Mouse (Mus musculus) kidney, postnatal 10 days (tissue): ENCODE measurements at regions not wholly inside any gene's neighbourhood (a gene's known extent, or its start where the extent isn't known, plus 50 kb on each side); places are given as distances from the start of the nearest gene placed in this dataset.
"Not testable (repeated sequence)": the region's sequence is repeated elsewhere in the genome, so short reads cannot be mapped to it uniquely, and the experiment has no call there.

Experiments used
- DNase-seq: peaks from one replicate; pipeline ENCODE4 v3.0.0; 2021; ENCODE audit warnings: mixed read lengths

DNA sequence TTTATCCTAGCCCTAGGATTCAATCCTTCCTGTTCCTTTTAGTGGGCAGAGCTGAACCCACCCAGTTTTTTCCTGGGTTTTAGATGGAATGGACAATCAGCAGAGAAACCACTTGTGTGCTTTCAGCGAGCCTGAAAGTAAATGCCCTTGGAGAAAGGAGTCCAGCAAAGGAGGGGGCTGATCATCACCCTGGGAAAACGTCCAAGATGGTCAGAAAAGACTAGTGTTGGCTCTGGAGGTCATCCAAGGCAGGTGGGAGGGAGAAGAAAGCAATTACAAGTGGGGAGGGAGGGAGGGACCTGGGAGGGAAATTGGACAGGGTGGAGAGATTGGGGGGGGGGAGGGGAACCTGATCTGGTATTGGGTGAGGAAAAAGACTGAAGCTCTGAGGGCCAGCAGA is 55.6 kb upstream of the Zfp366 start:
- DNase-seq, result peak; percentile 50

DNA sequence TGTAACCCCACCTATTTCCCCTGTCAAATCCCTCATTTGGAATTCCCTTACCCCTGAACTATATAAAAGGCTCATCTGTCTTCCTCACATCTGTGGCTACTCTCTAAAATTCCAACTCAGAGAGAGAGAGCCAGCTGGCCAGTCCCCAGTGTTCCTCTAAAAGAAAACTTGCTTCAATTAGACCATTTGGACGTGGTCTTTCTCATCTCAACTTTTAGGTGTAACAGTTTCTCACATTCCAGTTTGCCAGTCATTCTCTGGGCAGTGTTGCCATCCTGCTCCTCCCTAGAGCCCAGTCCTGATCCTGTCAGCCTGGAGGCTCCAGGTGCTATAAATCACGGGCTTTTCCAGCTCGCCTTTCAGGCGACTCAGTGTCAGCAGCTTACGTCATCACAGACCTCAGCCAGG is 56.3 kb upstream of the Zfp366 start:
- peak; percentile 18 for DNase-seq

DNA sequence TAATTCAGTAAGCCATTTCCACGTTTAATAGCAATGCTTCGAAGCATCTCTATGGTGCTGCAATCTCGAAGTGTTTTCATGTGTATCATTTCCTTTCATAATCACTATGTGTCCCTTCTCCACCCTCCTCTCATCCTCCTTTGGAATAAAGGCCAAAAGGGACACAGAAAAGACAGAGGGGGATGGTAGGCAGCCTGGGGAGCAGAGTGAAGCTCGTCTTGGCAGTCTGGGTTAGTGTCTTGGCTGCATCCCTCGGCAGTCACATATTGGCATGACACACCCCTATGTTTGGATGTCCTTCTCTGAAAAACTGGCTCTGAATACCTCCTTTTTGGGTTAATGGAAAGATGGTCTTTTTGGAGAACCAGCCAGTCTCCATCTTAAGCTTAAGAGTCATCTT is 56.9 kb upstream of the Zfp366 start:
- no peak for DNase-seq

DNA sequence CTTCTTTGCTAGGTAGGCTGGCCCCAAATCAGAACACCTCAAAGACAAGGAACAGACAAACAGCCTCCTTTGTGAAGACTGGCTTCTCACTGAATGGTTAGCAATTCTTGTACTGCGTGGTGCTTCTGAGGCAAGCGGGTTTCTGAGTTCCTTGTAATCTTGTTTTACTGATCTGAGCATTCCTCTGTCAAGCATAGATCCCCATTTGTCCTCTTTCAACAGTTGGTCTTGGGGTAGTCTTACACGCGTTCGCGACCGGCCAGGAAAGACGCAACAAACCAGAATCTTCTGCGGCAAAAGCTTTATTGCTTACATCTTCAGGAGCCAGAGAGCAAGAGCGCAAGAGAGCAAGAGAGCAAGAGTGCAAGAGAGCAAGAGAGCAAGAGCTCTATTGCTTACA is 57.7 kb upstream of the Zfp366 start:
- not testable (repeated sequence) for DNase-seq

DNA sequence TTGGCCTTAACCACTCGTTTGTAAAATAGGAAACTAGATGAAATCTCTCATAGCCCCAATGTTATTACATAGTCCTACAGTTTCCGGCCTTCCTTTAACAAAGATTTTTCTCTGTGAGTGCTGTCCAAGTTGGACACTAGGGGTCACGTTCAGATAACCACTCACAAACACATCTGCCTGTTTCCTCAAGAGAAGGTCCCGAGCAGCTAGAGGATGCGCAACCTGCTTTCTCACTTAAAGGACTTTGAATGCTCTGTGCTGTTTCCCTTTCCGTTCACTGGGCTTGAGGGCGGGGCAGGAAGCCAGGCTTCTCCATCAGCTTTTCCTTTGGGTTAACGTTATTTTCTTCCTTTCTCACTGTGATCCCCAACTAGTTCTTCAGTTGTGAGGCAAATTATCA is 58.1 kb upstream of the Zfp366 start:
- DNase-seq, result peak; percentile 28

DNA sequence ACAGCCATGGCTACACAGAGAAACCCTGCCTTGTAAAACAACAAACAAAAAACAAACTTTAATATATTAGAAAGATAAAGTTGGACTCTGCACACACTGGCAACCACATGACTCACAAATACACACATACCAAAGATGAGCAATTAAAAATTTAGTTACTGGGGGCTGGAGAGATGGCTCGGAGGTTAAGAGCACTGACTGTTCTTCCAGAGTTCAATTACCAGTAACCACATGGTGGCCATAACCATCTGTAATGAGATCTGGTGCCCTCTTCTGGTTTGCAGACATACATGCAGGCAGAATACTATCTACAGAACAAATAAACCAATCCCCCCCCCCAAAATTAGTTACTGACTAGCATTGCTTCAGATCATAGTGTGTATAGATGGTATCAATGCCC is 58.7 kb upstream of the Zfp366 start:
- DNase-seq, result no peak

DNA sequence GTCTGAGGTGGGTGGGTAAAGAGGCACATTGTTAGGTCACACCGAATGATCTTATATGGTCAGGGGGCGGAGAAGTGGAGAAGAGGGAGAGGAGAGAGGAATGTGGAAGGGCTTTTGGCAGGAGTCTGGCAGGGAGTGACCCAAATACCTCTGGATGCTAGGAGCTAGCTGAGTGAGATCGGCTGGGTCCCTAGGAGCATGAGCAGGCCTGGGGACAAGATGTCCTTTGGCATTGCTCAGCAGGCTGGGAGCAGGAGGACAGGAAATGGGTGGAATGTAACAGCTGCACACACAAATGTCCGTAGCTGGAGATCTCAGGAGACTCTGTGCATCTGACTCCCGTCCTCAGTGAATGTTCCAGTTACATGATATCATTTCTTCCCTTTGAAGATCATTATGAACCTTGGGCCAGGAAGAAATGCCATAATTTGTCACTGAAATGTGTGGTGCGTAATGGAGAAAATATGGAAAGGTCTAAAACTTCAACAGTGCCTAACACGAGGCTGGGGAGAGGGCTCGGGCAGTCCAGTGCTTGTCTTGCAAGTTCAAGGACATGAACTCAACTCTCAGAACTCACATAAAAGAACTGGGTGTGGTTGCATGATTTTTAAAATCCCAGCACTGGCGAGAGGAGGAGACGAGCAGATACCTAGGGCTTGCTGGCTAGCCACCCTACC is 59.6 kb upstream of the Zfp366 start:
- DNase-seq, result peak; percentile 64

DNA sequence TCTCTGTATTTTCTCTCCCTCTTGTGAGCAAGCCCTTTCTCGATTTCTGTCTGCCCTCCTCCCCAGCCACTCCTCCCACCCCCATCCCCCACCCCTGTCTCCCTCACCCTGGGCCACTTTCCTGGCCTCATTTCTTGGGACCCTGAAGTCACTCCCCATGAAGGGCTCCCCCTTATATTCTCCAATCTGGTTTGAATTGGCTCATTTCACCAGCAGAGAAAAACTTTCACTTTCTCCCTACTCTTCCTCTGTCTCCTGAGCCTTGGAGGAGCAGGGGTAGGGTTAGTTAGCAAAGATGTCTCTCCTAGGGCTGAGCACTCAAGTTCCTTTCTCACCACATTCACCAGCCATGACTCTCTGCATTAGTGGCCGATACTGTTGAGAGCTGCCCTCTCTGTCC is 60.5 kb upstream of the Zfp366 start:
- no peak for DNase-seq

DNA sequence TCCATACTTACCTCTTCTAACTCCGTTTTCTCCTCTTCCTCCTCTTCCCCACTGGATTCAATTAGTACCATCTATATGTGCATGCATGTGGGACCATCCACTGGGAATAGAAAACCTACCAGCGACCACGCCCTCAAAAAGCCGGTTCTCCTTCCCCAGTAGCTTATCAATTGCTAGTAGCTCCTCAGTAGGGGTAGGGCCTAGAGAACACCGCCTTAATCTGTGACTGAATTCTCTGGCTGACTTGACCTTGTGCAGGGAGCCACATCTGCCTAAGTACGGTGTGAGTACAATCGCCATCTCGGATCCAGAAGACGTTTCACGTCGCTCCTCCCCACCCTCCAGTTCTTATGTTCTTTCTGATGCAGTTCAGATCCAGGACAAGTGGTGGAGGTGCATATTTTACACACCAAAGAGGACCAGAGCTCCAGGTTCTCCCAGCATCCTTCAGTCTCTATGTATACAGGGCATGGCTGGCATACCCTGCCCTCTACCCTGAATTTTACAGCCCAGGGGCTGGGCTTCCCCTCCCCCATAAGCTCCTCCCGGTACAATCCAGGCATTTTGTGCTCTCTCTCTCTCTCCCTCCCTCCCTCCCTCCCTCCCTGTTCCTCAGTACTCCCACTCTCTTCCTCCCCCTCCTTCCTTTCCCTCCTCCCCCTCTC is 61.0 kb upstream of the Zfp366 start:
- DNase-seq, result no peak

DNA sequence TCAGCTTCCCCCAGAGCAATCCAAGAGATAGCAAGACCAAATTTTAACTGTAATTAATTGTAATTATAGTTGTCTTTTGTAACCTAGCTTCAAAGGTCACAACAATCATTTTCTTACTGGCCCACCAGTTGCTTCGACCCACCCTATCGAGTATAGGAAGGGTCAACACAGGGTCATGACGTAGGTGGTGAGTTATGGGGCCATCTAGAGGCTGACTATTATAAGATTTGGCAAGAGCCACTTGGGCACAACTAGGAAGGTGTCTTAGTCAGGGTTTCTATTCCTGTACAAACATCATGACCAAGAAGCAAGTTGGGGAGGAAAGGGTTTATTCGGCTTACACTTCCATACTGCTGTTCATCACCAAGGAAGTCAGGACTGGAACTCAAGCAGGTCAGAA is 62.1 kb upstream of the Zfp366 start:
- DNase-seq, result not testable (repeated sequence)

DNA sequence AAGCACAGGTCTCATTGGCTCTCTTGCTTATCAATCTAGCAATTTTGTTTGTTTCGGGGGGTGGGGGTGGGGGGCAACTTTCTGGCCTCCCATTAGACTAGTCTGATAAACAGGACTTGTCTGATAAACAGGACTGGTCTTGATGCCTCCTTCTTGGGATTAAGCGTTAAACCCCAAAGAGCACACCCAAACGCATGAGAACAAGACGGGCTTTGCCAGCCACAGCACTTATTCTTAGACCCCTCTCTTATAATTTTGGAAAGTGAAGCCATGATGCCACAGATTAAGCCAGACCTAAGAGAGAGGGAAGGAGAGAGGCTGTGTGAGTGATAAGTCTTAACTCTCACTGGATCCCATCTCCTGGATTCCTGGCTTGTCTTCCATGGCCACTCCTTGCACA is 63.5 kb upstream of the Zfp366 start:
- no peak for DNase-seq

DNA sequence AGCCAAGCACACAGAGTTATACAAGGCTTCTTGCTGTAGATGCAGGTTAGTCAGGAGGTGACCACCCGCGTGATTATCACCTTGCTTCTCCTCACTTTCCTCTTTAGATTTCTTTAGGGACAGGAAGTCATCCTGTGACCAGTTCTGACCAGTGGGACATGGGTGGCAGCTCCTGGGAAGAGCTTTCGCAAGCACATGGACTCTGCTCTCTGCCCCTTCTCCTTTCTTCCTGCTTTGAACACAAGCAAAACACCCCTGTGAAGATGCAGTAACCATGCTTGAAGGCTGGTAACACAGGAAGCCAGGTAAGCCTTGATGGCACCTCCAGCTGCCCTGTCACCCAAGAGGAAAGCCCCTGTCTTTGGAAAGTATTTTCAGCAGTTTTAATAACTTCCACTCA is 64.7 kb upstream of the Zfp366 start:
- peak; percentile 22 for DNase-seq

DNA sequence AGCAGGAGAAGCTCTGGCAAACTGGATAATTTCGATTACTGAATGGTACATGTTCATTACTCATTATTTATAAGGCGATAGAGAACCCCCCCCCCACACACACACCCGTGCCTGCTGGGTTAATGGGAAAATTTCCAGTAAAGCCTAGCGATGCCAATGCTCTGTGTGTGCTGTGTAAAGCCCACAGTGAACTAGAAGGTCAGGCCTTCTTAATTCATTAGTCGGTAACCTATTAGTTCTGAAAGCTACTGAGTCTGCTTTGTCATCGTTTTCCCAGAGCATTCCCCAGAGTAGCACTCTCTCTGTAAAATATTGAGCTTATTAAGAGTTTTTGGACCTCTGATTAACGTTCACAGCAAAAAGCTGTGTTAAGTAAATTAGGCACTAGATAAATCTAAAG is 65.7 kb upstream of the Zfp366 start:
- no peak for DNase-seq

DNA sequence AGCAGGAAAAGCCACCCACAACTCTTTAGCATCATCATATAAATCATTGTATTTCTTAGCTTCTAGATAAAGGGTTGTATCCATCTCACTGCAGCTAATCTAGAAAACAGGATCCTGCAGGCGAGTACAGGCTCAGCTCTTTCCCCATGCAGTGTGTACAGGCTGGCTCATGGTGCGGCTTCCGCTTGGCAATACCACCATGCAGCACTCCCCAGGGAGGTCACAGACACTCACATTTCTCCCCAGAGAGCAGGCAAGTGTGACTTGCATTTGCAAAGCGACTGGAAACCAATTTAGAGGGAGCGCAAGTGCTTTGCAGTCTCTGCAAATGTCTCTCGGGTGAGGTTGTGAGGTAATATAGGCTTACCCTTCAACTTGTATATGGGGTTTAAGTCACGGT is 69.1 kb upstream of the Zfp366 start:
- no peak for DNase-seq

DNA sequence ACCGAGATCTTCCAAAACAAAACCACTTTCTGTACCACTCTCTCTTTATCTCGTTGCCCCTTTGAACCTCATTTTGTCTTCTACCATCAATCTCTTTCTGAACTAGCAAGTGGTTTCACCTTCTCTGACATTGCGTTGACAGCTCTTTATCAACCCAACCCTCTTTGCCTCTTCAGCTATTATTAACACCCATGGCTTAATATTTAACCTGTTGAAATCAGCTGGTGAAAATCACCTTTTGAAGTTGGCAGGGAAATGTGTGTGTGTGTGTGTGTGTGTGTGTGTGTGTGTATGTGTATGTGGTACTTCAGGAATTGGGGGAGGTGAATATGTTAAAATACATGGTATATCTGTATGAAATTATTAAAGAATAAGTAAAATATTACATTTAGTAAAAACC is 70.1 kb upstream of the Zfp366 start:
- DNase-seq, result peak; percentile 30

DNA sequence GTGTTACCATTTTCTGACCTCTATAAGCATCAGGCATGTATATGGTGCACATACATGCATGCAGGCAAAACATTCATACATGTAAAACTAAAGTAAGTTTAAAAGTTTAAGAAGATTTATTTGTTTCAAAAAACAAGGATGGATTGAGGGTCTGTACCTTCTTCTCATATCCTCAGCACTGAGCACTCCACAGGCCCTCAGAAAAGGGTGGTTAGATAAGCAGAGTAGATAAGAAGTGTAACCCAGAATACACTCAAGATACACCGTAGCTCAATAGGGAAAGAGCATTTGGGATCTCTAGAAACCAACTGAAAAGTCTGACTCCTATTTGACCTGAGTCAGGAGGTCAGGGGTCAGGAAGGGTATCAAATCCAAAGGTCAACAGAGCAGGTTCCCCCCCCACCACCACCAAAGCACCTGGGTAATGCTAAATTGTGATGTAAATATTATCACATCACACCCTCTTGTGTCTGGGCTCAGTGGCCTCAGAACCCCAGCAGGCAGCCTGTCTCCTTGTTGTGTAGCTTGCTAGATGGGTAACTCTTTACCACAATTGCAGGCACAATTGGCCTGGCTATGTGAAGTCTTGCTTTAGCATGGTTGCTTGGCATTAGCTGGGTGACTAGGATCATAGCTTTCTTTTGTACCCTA is 72.8 kb upstream of the Zfp366 start:
- DNase-seq, result no peak

DNA sequence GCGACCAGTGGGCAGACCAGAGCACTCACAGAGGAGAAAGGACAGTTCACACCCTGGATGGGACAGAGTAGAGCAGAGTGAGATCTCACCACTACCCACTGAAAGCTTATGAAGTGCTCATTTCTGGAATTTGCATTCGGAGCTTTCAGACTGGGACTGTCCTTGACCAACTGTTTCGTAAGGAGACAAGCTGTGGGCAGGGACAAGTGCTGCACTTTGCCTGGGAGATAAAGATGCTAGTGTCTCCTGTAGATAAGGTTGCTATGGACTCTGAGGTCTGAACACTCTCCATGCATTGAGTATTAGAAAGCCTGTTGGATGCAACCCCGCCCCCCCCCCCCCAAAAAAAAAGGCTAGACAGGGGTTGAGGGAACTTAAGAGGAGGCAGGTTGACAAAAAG is 76.6 kb upstream of the Zfp366 start:
- no peak for DNase-seq

DNA sequence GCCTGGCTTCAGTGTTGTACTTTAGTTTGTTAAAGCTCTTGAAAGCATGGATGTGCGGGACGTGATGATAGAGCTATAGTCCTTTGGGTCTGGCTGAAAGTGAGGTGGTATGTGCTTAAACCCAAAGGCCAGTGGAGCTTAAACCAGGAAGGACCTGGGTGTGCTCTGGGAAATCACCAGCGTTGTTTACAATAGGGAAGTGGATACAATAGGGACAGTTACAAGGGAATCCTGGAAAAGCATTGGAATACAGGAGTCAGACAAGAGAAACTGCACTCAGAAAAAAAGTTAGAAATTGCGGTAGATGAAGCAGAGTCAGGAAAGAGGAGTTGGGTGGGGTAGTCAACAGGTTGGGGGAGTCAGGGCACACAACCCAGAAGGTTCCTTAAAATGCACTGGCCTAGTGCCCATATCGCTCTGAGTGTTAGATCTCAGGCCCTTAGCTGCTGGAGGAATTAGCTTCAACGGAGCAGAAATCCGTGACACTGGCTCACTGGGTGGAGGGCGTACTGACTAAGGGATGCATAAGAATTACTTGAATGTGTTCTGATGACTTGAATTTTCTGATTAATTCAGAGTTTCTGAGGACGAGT is 82.4 kb upstream of the Zfp366 start:
- no peak for DNase-seq

DNA sequence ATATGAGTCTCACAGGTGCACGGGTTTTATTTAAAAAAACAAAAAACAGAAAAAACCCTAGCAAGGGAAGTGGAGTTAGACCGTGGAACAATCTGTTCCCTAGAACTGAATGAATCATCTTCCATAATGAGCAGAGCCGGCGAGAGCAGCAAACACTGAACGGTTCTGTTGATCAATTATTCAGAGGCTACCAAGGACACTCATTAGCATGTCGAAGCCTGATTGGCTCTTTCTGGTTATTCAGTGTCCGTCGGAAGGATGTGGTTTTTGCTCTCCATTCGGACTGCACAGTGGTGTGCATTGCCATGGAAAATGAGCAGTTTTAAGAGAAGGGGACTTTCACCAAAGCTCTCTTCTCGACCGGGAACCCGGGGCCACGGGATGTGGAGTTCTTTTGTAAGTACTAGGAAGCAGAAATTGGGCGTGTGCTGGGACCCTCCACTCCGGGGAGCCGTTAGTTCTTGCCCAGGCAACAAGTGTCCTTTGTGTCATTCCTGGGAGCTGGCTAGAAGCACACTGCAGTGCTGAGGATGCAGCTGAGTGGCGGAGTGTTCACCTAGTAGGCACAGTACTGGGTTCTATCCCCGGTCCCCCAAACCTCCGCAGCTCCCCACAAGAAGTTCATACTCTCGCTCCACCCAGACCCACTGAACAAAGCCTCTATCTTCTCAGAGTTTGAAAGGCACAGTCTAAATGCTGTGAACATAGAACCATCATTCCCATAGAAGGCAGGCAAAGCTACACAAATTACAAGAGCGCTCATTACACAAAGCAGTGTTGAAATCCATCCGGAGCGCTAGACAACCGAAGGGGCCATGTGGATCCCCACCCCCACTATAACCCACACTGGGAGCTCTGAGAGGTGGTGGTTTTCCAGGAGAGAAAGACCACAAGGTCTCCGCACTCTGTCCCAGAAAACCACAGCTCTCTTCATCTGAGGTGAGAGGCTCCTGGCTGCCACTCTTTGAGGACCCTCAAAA is 83.9 kb upstream of the Zfp366 start:
- no peak for DNase-seq

DNA sequence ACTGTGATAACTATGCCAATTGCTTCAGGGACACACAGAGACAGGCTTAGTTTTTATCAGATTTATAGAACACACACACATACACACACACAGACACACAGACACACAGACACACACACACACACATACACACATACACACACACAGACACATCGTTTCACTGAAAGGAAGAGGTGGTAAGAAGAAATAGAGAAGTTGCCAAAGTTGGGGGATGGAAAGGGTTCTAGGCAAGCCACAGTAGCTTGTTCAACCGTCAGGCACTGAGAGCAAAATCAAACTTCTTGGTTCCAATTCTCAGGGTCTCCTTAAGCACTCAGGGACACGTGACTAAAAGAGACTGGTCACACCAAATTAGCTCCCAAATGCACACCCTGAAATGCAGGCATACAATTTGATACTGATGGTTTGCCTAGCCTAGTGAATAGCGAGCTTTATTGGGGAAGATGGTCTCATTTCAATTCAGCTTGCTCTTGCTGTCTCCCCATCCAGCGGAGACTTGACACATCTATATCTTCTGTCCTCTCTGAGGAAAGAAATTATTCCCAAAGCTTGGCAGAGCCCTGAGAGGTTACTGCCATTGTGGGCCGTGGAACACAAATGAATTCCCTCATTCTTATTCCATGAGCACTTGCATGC is 84.7 kb upstream of the Zfp366 start:
- DNase-seq, result no peak

DNA sequence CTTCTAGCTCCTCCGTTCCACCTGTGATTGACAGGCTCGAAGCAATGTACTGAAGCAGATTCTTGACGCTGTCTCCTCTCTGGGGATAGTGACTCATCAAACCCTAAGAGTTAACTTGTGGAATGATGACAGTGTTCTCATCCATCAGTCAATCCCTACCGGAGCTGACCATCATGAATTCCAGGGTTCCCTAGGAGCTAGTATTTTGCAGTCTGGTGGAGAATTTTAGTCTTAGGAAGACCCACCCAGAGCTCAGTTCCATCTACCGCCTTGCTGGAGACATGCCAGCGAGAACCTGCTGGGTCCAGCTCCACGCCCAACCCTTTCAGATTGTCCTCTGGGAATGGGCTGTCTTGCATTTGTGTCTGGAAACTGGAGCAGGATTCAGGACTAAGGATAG is 85.4 kb upstream of the Zfp366 start:
- DNase-seq, result no peak
